Mouse (Mus musculus): ENCODE results near the gene Golph3.

Gene Golph3

DNA sequence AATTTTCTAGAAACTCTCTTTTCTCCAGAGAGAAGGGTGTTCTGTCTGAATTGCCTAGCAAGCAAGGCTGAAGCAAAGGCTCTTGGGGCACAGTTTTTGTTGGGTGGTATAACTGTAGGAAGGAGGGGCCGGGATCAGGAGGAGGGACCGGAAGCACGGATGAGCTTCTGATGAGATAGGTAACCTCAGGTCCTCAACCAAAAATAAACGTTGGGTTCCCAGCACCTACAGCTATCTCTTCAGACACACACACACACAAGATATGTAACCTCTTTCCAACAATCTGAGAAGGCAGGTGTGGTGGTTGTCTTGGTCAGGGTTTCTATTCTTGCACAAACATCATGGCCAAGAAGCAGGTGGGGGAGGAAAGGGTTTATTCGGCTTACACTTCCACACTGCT is 4.0 kb upstream of the Golph3 start:
- no peak for DNase-seq (ENCODE audit: low read depth in 2 of 2, low spot score in 2 of 2)

DNA sequence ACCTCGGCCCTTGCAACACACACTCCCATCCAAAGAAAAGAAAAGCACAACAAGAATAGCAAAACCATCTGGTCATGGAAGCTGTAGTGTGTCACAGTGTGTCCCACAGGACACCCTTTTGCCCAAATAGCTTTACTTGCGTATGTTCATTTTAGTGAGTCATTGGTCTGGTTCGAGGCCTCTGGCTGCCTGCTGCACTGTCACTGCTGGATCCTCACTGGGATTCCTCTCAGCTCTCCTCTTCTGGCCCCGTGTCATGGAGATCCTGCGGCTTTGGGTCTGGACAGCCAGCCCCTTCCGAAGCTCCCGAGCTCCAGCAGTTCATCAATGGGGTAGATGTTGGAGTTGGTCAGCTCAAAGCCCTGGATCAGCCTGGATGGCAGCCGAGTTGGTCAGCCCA is 2.8 kb upstream of the Golph3 start:
- no peak for DNase-seq (ENCODE audit: low read depth in 2 of 2, low spot score in 2 of 2)

DNA sequence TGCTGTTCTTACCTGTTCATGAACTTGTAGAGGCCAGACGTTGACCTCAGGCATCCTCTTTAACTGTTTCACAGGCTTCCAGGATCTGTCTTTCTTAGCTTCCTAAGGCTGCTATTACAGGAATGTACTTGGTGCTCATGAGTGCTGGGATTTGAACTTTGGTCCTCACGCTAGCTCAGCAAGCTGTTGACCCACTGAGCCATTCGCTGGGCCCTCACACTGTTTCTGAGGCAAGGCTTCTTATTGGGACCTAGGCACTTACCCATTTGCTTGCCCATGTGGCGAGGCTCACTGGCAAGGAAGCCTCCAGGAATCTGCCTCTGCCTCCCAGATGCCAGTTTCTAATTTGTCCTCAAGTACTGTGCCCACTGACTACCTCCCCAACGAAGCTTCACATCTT is 1.4 kb upstream of the Golph3 start:
- no peak for DNase-seq (ENCODE audit: low read depth in 2 of 2, low spot score in 2 of 2)

DNA sequence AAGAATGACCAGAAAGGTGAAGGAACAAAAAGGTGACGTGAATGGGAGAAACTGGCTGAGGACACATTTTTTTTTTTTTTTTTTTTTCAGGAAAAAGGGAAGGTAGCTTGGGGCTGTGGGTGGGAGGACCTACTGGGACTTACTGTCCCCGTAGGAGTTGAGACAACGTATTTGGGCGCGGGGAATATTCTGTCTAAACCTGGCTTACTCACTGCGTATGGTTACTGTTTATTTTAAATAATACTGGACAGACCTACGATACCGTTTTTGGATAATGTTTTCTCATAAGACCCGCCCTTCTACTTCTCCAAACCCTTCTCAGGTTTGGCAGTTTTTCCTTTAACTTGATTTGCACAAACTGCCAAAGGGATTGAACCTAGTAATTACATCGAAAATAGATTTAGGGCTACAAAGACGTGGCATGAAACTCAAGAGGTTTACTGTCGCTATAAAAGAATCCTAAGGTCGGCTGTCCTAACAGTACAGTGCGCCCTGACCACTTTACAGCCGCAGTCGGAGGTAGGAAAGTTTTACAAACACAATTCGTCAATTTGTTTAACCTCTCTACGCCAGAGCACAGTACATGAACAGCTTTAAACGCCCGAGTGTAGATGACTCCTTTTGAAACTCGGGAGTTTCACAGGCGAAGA is 684 bp upstream of the Golph3 start:
- DNase-seq (ENCODE audit: low read depth in 2 of 2, low spot score in 2 of 2): no peak

DNA sequence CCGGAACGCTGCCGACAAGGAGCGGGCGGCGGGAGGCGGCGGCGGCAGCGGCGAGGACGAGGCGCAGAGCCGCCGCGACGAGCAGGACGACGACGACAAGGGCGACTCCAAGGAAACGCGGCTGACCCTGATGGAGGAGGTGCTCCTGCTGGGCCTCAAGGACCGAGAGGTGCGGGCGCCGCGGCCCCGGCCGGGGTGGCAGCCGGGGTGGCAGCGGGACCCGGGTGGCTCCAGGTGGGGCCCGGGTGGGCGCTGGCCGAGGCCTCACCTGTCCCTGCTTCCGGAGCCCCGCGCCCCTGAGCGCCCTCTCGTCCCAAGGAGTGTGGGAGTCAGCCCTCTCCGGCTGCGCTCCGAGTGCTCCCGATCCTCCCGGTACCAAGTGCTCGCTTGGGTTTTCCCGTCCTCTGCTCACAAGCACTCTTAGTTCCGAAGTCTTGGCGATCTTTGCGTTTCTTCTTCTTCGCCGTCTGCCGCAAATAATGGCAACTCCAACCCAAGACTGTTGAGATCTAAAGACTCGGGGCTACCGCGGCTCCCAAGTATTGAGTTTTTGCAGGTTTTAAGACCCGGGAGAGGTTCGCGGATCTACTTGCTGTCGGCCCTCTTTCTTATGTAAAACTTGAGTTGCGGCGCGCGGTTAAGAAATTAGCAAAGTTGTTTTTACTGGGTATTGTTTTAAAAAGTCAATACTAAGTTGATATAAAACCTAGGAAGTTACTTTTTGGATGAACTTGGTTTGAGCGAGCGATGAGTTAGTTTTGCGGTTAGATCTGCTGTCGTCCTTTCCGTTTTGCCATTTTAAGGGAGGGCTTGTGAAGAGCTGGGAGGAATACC is 755 bp downstream of the Golph3 start, which contains the start of gene 1810049J17Rik:
Gene 1810049J17Rik, minus strand, starts transcription at position 112 of the 834 bp plus-strand sequence.
- DNase-seq (ENCODE audit: low read depth in 2 of 2, low spot score in 2 of 2): peak; percentile 22 to 23

DNA sequence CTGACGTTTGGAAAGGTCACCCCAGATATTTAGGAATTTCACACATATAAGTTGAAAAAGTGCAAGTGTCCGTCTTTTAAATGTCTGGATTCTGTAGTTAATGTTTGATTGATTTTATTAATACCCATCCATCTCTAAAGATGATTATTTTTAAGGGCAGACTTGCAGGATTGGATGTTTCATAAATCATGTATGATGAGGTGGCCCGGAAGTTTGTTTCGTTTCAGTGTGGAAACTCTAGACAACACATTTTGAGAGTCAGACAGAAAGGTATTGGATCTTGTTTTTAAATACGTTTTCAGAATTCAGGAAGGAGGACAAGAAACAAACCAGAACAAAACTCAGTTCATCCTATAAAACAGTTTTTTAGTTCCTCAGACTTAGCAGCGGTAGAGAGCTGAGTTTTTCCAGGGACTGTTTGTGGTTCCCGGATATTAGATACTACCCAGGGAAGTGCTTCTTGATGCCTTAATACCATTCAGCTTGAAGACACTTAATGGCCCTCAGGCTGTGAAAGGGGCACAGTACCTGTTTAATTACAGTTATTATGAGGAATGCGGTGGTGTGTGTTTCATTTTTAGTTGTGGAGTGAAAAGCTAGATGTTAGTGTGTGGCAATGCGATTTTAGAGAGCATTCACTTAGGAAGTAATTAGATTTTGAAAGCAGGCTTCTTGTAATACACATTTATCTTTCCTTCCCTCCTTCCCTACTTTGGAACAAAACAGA is 1.6 kb downstream of the Golph3 start:
- DNase-seq (ENCODE audit: low read depth in 2 of 2, low spot score in 2 of 2): no peak

DNA sequence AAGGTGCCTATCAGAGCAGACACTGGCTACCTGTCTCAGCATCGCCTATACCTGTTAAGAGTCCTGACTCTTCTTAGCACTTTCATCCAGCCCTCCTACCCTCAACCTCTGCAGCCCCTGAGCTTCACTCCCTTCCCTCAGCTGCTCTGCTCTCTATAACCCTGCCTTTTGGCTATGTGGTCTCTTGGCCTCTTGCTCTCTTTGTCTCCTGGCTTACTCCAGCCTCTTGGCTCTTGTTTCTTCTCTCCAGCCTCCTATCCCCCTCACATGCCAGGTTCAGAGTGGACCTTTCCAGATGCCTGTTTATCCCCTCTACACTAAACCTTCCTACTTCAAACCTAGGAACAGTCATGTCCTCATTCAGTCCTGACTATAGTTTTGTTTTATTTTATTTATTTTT is 3.1 kb downstream of the Golph3 start:
- no peak for DNase-seq (ENCODE audit: low read depth in 2 of 2, low spot score in 2 of 2)

DNA sequence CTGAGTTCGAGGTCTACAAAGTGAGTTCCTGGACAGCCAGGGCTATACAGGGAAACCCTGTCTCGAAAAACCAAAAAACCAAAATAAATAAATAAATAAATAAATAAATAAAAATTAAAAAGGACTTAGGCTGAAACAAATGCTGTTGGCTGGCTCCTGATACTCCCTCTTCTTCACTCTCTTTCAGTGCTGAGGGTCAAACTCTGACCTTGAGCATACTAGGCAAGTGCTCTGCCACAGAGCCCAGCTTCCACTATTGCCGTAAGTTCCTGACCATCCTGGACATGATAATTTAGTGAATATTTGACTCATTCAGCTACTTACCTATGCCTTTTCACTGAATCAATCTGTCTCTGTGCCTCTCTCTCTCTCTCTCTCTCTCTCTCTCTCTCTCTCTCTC is 9.1 kb downstream of the Golph3 start:
- DNase-seq (ENCODE audit: low read depth in 2 of 2, low spot score in 2 of 2): no peak

DNA sequence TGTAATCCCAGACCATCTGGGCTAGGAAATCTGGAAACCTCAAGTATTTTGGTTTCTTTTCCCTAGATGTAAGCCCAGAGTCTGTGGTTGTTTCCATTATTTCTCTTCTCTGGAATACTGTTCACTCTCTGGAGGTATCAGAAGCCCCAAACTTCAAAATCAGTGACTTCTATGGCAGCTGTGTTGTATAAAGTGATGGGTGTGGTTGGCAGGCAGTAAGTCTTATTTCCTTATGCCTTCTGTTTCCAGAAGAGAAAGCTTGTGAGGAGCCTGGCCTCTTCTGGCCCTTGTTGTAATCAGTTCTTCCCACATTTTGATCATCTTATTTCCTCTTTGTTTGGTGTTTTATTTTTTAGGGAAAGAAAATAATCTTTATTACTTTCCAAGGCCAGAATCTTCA is 9.6 kb downstream of the Golph3 start:
- no peak for DNase-seq (ENCODE audit: low read depth in 2 of 2, low spot score in 2 of 2)

DNA sequence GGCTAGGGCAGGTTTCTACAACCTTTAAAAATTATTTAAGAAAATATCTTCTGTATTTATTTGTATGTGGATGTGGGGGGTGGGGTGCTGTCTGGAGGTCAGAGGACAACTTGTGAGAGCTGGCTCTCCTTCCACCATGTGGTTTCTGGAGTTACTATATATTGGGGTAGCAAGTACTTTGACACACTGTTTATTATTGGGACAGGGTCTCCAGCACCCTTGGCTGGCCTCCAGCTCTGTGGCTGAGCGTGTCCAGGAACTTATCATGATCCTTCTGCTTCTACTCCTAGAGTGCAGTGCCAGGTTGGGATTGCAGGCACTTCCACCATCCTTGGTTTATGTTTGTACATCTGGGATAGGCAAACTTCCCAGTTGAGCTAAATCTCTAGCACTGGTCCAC is 10.1 kb downstream of the Golph3 start:
- no peak for DNase-seq (ENCODE audit: low read depth in 2 of 2, low spot score in 2 of 2)

DNA sequence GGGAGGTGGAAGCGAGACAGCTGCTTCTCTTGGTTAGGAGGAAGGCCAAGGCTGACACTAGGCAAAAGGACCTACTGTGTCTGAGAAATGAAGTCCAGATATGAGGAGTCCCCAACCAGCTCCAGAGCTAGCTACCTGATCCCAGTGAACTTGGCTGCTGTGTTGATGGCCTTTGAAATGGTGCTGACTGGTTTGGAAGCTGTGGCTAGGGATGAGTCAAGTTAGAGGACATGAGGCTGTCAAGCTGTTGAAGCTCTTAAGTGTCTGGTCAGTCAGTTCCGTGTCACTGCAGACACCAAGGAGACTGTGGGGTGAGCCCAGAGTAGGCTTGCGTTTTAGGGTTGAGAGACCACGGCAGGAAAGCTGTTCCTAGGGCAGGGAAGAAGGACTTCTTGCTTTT is 13.1 kb downstream of the Golph3 start:
- DNase-seq (ENCODE audit: low read depth in 2 of 2, low spot score in 2 of 2): no peak

DNA sequence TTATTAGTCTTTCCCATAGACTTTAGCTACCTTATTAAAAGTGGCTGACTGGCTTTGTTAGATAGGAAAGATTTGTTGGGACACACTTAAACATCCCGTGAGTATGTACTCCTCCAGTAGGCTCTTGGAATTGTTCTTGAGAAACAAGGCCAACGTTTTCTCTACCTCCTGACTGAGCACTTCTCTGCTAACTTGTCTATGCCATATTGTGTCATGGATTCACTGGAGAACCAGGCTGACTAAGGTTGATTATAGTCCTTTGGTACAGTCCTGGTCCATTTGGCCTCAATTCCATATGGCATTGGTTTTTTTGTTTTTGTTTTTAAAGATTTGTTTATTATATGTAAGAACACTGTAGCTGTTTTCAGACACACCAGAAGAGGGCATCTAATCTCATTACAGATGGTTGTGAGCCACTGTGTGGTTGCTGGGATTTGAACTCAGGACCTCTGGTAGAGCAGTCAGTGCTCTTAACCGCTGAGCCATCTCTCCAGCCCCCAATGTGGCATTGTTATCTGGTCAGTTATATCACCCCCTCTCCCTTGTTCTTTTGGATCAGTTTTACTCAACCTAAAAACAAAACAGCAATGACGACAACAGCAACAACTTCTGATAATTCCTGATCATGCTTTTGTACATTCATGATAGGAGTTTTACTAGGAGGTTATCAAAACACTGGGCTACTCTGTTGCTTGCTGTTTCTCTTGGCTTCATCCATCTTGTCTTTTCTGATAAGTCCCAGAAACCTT is 16.0 kb downstream of the Golph3 start:
- DNase-seq (ENCODE audit: low read depth in 2 of 2, low spot score in 2 of 2): no peak

DNA sequence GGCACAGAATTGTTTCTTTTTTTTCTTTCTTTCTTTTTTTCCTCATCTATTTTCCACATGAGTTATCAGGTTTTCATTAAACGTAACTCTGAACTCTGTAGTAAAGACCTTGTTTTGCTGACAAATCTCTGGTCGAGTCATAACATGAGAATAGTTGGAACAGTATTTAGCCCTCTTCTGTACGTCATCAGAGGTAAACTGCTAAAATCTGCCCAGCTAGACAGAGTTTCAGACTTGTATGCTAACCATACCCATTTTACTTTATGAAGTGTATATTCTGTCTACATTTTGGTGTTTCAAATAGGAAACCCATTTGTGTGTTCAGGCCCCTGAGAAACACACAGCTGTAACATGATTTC is 16.5 kb downstream of the Golph3 start:
- DNase-seq (ENCODE audit: low read depth in 2 of 2, low spot score in 2 of 2): no peak

DNA sequence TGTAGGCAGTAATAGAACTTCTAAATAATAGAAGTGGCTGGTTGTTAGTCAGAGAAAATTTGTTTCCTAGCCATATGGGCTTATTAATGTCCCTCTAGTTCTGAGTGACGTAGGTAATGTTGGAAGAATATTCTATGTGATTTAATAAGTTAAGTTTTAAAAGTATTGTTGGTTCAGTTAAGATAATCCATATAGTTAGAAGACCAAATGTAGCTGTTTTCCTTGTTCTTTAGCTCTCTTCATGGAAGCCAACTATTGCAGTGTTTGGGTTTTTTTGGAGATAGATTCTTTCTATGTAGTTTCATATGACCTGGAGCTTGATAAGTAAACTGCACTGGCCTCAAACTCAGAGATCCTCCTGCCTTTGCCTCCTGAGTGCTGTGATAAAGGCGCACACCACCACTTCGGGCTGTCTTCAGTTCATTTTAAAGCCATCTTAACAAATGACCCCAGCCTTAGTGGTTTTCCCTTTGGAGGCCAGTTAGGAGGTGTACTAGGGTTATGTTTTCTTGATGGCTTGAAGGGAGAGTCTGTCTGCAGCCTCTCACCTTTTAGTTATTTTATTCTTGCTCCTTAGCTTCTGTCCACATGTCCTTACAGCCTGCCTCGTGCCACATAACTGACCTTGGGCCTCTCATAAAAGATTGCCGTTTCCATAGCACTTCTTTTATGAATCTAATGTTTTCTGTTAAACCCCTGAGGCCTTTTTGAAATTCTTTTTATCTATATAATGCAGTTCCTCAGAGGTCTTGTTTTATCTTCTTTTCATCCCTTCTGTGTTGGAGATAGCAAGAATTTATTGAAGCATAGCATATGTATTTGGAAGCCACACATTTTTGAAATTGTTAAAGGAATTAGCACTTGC is 19.5 kb downstream of the Golph3 start:
- no peak for DNase-seq (ENCODE audit: low read depth in 2 of 2, low spot score in 2 of 2)

DNA sequence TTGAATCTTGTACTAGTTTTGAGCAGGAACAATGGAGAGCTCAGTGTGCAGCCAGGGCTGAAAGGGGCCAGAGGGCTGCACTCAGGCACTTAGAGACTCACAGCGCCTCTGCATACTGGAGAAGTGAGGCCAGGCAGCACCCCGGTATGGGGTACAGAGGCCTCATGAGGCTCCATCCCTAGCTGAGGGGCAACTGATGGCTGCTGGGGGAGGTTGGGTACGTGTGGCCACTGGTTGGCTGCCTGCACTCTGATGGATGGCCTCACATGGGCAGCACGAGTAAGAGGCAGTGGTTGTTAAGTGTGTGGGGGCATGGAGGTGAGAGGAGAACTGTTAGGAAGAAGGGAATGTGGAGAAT is 20.1 kb downstream of the Golph3 start:
- DNase-seq (ENCODE audit: low read depth in 2 of 2, low spot score in 2 of 2): no peak

DNA sequence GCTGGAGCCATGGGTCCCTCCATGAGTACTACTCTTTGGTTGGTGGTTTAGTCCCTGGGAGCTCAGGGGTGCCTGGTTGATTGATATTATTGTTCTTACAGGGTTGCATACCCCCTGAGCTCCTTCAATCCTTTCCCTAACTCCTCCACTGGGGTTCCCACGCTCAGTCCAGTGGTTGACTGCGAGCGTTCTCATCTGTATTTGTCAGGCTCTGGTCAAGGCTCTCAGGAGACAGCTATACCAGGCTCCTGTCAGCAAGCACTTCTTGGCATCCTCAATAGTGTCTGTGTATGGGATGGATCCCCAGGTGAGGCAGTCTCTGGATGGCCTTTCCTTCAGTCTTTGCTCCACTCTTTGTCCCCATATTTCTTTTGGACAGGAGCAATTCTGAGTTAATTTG is 25.7 kb downstream of the Golph3 start:
- DNase-seq (ENCODE audit: low read depth in 2 of 2, low spot score in 2 of 2): no peak

DNA sequence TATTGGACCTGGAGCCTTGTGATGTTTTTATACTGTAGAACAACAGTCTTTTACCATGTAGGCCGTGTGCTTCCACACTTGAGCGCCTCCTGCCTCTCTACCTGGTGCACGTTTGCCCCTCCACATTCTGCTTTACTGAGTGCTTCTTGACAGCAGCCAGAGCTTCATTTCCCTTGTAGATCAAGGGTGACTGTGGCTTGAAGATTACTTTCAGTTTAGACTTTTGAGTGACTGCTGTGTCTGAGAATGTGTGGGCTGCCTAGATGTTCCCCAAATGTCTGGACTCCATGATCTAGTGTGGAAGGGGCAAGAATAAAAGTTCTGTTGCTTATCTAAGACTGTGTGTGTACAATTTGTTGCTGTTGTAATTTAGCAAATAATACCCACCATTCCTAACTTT is 27.7 kb downstream of the Golph3 start:
- DNase-seq (ENCODE audit: low read depth in 2 of 2, low spot score in 2 of 2): no peak

DNA sequence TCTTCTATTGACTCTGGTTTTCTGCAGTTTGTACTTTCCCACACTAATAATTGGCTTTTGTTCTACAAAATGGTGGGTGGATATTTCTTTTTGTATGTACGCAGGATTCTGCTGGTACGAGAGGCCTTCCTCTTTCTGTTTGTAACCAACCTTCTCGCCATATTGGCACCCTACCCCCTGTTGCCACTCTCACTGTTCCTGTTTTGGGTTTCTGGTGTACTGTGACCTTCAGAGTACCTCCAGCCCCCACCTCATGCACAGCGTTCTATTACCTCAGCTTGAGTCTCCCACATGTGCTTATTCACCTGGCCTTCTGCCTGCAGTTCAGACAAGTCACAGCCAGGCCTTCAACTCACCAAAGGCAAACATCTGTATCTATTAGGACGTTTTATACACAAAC is 28.6 kb downstream of the Golph3 start:
- DNase-seq (ENCODE audit: low read depth in 2 of 2, low spot score in 2 of 2): no peak

DNA sequence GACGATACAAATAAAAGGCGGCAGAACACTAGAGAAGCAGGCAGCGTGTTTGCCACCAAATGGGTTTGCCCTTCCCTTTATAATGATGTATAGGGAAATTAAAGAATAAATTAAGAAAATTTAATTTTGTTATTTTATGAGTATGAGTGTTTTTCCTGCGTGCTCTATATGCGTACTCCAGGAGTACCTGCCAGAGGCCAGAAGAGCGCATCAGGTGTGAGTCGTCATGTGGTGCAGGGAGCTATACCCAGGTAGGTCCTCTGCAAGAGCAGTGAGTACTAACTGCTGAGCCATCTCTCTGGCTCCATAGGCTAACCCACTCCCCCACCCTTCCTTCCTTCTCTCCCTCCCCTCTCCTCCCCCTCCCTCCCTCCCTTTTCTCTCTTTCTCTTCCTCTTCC is 30.2 kb downstream of the Golph3 start:
- DNase-seq (ENCODE audit: low read depth in 2 of 2, low spot score in 2 of 2): no peak

DNA sequence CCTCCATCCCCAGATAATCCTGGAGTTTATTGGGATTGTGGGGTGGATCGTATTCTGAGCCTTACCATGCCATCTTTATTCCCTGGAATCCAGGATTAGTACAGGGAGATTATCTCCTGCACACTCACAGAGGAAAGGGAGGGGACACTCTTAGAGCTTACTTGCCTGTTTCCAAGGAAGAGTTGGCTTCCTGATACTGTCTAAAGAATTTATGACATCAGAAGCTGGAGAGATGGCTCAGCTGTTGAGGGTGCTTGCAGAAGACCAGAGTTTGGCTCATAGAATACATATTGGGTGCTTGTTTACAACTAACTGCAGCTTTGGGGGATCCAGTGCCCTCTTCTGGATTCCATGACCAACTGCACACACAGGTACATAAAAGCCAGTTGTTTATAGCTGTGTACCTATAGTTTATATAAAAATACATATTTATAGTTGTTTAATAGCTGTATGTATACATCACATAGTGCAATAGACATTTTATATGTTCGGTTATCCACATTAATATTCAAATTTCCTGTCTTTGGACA is 33.1 kb downstream of the Golph3 start:
- DNase-seq (ENCODE audit: low read depth in 2 of 2, low spot score in 2 of 2): no peak

All from CD8-positive naive resting alpha-beta T cell, adult 2 months (primary cell).